Mouse (Mus musculus) ES-E14 (cell line): ENCODE measurements around the gene Lbh.

Experiments used
- CHD2 ChIP-seq: IDR thresholded peaks from 2 replicates; pipeline ENCODE4 v1.6.1; 2014; ENCODE audit warnings: mild to moderate bottlenecking, low read depth, low read length, inconsistent platforms
- HCFC1 ChIP-seq: IDR thresholded peaks from 2 replicates; pipeline ENCODE4 v1.6.1; 2012; ENCODE audit warnings: low read length, inconsistent platforms, borderline replicate concordance; ENCODE audit not compliant: insufficient read depth
- MAFK ChIP-seq: IDR thresholded peaks from 2 replicates; pipeline ENCODE4 v1.6.1; 2014; ENCODE audit warnings: mild to moderate bottlenecking, low read depth, low read length, inconsistent platforms; ENCODE audit not compliant: insufficient read depth
- ZC3H11A ChIP-seq: IDR thresholded peaks from 2 replicates; pipeline ENCODE4 v1.6.1; 2012; ENCODE audit warnings: low read depth, mild to moderate bottlenecking, inconsistent platforms, low read length, borderline replicate concordance
- ZNF384 ChIP-seq: IDR thresholded peaks from 2 replicates; pipeline ENCODE4 v1.6.1; 2012; ENCODE audit warnings: low read depth, low read length, inconsistent platforms

GRCm38 (mm10) chr17:72901705-72902104, 16.4 kb upstream of the Lbh start:
- TF ChIP-seq ZNF384 (no peak), CHD2 (no peak), MAFK (no peak), HCFC1 (no peak), ZC3H11A (no peak)
